Mouse (Mus musculus) ovary, postnatal 10 days (tissue): ENCODE measurements around the gene Pxn.

Source experiments
- DNase-seq: peaks from one replicate; pipeline ENCODE4 v3.0.0; 2022; ENCODE audit warnings: low spot score

The Pxn gene

GRCm38 (mm10) chr5:115506454-115507201 lies at the start of gene Pxn:
Gene Pxn (plus strand): TSS chr5:115506676.
- peak; percentile 94 for DNase-seq

- DNase-seq, result no peak
Measured at GRCm38 (mm10) chr5:115458918-115459317, 47.6 kb upstream of the Pxn start.

GRCm38 (mm10) chr5:115464408-115465115 lies 41.9 kb upstream of the Pxn start:
- no peak for DNase-seq

GRCm38 (mm10) chr5:115465642-115466420 lies 40.6 kb upstream of the Pxn start, which contains the start of gene Pla2g1b:
Gene Pla2g1b (plus strand): TSS chr5:115466262.
- DNase-seq, result no peak

- no peak for DNase-seq
Measured at GRCm38 (mm10) chr5:115469791-115470190, 36.7 kb upstream of the Pxn start.

GRCm38 (mm10) chr5:115470766-115471531 lies 35.5 kb upstream of the Pxn start:
- no peak for DNase-seq

GRCm38 (mm10) chr5:115473191-115473590 lies 33.3 kb upstream of the Pxn start:
- DNase-seq, result no peak

GRCm38 (mm10) chr5:115474174-115474828 lies 32.2 kb upstream of the Pxn start:
- no peak for DNase-seq

- DNase-seq, result no peak
Measured at GRCm38 (mm10) chr5:115475337-115476106, 31.0 kb upstream of the Pxn start.

- DNase-seq, result no peak
Measured at GRCm38 (mm10) chr5:115476107-115476727, 30.3 kb upstream of the Pxn start.

GRCm38 (mm10) chr5:115479561-115479960 lies 26.9 kb upstream of the Pxn start:
- no peak for DNase-seq

- DNase-seq, result no peak
Measured at GRCm38 (mm10) chr5:115480101-115480500, 26.4 kb upstream of the Pxn start.

GRCm38 (mm10) chr5:115482390-115483265 lies 23.8 kb upstream of the Pxn start:
- DNase-seq, result no peak

- no peak for DNase-seq
Measured at GRCm38 (mm10) chr5:115483385-115483784, 23.1 kb upstream of the Pxn start.

GRCm38 (mm10) chr5:115483947-115484920 lies 22.2 kb upstream of the Pxn start, which contains the start of gene Sirt4:
Gene Sirt4 (minus strand): TSS chr5:115484725.
- no peak for DNase-seq

GRCm38 (mm10) chr5:115484996-115485395 lies 21.5 kb upstream of the Pxn start:
- no peak for DNase-seq

GRCm38 (mm10) chr5:115485489-115486205 lies 20.8 kb upstream of the Pxn start:
- no peak for DNase-seq
